Mouse (Mus musculus): ENCODE measurements around the gene Barx1.

DNA sequence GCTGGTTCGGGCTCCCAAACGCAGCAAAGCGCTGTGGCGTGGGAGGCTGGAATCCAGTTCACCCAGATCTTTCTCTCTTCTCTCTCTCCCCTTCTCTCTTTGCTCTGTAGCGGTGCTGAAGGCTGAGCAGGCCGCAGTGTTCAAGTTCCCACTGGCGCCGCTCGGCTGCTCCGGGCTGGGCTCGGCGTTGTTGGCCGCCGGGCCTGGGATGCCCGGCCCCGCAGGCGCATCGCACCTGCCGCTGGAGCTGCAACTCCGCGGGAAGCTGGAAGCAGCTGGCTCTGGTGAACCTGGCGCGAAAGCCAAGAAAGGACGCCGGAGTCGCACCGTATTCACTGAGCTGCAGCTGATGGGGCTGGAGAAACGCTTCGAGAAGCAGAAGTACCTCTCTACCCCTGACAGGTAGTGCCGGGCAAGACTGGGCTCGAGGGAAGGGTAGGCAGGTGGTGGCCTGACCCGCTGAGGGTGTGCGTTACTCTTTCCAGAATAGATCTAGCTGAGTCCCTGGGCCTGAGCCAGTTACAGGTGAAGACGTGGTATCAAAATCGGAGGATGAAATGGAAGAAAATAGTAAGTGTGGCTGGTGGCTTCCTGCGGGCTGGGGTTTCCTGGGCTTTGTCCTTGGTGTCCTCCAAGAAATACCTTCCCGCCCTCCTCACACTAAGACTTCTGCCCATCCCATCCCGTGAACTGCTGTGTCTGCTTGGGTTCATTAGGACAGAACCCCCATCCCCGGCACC lies 2.3 kb downstream of the Barx1 start:
- TF ChIP-seq CTCF (IDR thresholded peaks at IDR 0.05; ENCODE audit: borderline replicate concordance, insufficient read depth, low read length) = no peak
- TF ChIP-seq POLR2A (IDR thresholded peaks at IDR 0.05; ENCODE audit: low read depth, low read length) = no peak

Measured in embryonic fibroblast, embryonic 13.5 days (primary cell).